Mouse (Mus musculus): ENCODE measurements around the gene Defb45. TPM values are rescaled to one million over a fixed set of nuclear protein-coding genes. Genes with fewer than 3 reads are reported as not detected.

Gene Defb45
- polyA plus RNA-seq, 1 experiment = not detected

GRCm38 (mm10) chr2:152580612-152581011 lies 18.6 kb downstream of the Defb45 start:
- Histone ChIP-seq H3K36me3 (ENCODE audit: control insufficient read depth, insufficient read depth) (no peaks in the 10 kb centered on the region), H3K79me2 (ENCODE audit: control insufficient read depth, insufficient read depth) (no peaks in the 10 kb centered on the region), H3ac (ENCODE audit: control insufficient read depth, insufficient read length, low read depth) (no peak overlapping the region), H3K4me3 (ENCODE audit: insufficient read depth, poor library complexity, severe bottlenecking) (no peak overlapping the region), H3K27me3 (ENCODE audit: control insufficient read depth, insufficient read depth, insufficient read length) (peaks cover 20% of the 10 kb centered on the region), H3K79me3 (ENCODE audit: low read depth) (no peaks in the 10 kb centered on the region)
- no peak for TF ChIP-seq MYOG (IDR thresholded peaks at IDR 0.05; ENCODE audit: control insufficient read depth, extremely low read depth, insufficient read length)
- TF ChIP-seq FOSL1 (IDR thresholded peaks at IDR 0.05; ENCODE audit: insufficient read depth, low read length, poor library complexity, severe bottlenecking) = no peak
- no peak for TF ChIP-seq CEBPB (IDR thresholded peaks at IDR 0.05; ENCODE audit: low read depth)
- TF ChIP-seq MYOD1 (IDR thresholded peaks at IDR 0.05; ENCODE audit: control insufficient read depth, insufficient read length, low read depth) = no peak
- TF ChIP-seq USF1 (IDR thresholded peaks at IDR 0.05; ENCODE audit: low read depth) = no peak
- TF ChIP-seq MAX (IDR thresholded peaks at IDR 0.05) = no peak
- TF ChIP-seq CTCF (IDR thresholded peaks at IDR 0.05; ENCODE audit: control insufficient read depth, insufficient read depth, insufficient read length) = no peak

- Histone ChIP-seq H3K4me3 (ENCODE audit: insufficient read depth, poor library complexity, severe bottlenecking) (no peak within 1 kb of the TSS), H3K79me2 (ENCODE audit: control insufficient read depth, insufficient read depth) (no peaks in the 10 kb centered on the region), H3K79me3 (ENCODE audit: low read depth) (no peaks in the 10 kb centered on the region), H3ac (ENCODE audit: control insufficient read depth, insufficient read length, low read depth) (no peak within 1 kb of the TSS), H3K36me3 (ENCODE audit: control insufficient read depth, insufficient read depth) (no peaks in the 10 kb centered on the region), H3K27me3 (ENCODE audit: control insufficient read depth, insufficient read depth, insufficient read length) (peaks cover 20% of the 10 kb centered on the region)
- TF ChIP-seq MYOG (IDR thresholded peaks at IDR 0.05; ENCODE audit: control insufficient read depth, extremely low read depth, insufficient read length) (no peak), CTCF (IDR thresholded peaks at IDR 0.05; ENCODE audit: control insufficient read depth, insufficient read depth, insufficient read length) (no peak), USF1 (IDR thresholded peaks at IDR 0.05; ENCODE audit: low read depth) (no peak), MAX (IDR thresholded peaks at IDR 0.05) (no peak), MYOD1 (IDR thresholded peaks at IDR 0.05; ENCODE audit: control insufficient read depth, insufficient read length, low read depth) (no peak), FOSL1 (IDR thresholded peaks at IDR 0.05; ENCODE audit: insufficient read depth, low read length, poor library complexity, severe bottlenecking) (no peak), CEBPB (IDR thresholded peaks at IDR 0.05; ENCODE audit: low read depth) (no peak)
Observed at GRCm38 (mm10) chr2:152580107-152580506, 19.1 kb downstream of the Defb45 start, which contains the start of gene Defb19. TSS of gene Defb19 (minus strand) at chr2:152580312.

- H3ac ChIP-seq (ENCODE audit: control insufficient read depth, insufficient read length, low read depth) = no peak overlapping the region
- no peak overlapping the region for H3K4me3 ChIP-seq (ENCODE audit: insufficient read depth, poor library complexity, severe bottlenecking)
- H3K27me3 ChIP-seq (ENCODE audit: control insufficient read depth, insufficient read depth, insufficient read length) = peaks cover 17% of the 10 kb centered on the region
- H3K79me2 ChIP-seq (ENCODE audit: control insufficient read depth, insufficient read depth) = no peaks in the 10 kb centered on the region
- no peaks in the 10 kb centered on the region for H3K36me3 ChIP-seq (ENCODE audit: control insufficient read depth, insufficient read depth)
- no peaks in the 10 kb centered on the region for H3K79me3 ChIP-seq (ENCODE audit: low read depth)
- no peak for TF ChIP-seq MAX (IDR thresholded peaks at IDR 0.05)
- TF ChIP-seq CEBPB (IDR thresholded peaks at IDR 0.05; ENCODE audit: low read depth) = no peak
- TF ChIP-seq USF1 (IDR thresholded peaks at IDR 0.05; ENCODE audit: low read depth) = no peak
- no peak for TF ChIP-seq FOSL1 (IDR thresholded peaks at IDR 0.05; ENCODE audit: insufficient read depth, low read length, poor library complexity, severe bottlenecking)
- no peak for TF ChIP-seq MYOD1 (IDR thresholded peaks at IDR 0.05; ENCODE audit: control insufficient read depth, insufficient read length, low read depth)
- no peak for TF ChIP-seq MYOG (IDR thresholded peaks at IDR 0.05; ENCODE audit: control insufficient read depth, extremely low read depth, insufficient read length)
- TF ChIP-seq CTCF (IDR thresholded peaks at IDR 0.05; ENCODE audit: control insufficient read depth, insufficient read depth, insufficient read length) = no peak
Observed at GRCm38 (mm10) chr2:152573484-152573883, 25.7 kb downstream of the Defb45 start.

GRCm38 (mm10) chr2:152572114-152572794 lies 26.9 kb downstream of the Defb45 start, which contains the start of gene Defb21:
TSS of gene Defb21 (plus strand) at chr2:152572744.
- H3K79me3 ChIP-seq (ENCODE audit: low read depth) = no peaks in the 10 kb centered on the region
- no peak for TF ChIP-seq FOSL1 (IDR thresholded peaks at IDR 0.05; ENCODE audit: insufficient read depth, low read length, poor library complexity, severe bottlenecking)
- no peak for TF ChIP-seq CTCF (IDR thresholded peaks at IDR 0.05; ENCODE audit: control insufficient read depth, insufficient read depth, insufficient read length)
- TF ChIP-seq CEBPB (IDR thresholded peaks at IDR 0.05; ENCODE audit: low read depth) = no peak
- TF ChIP-seq MYOG (IDR thresholded peaks at IDR 0.05; ENCODE audit: control insufficient read depth, extremely low read depth, insufficient read length) = no peak
- no peak for TF ChIP-seq USF1 (IDR thresholded peaks at IDR 0.05; ENCODE audit: low read depth)
- no peak for TF ChIP-seq MYOD1 (IDR thresholded peaks at IDR 0.05; ENCODE audit: control insufficient read depth, insufficient read length, low read depth)
- TF ChIP-seq MAX (IDR thresholded peaks at IDR 0.05) = no peak
- peaks cover 17% of the 10 kb centered on the region for H3K27me3 ChIP-seq (ENCODE audit: control insufficient read depth, insufficient read depth, insufficient read length)
- H3K36me3 ChIP-seq (ENCODE audit: control insufficient read depth, insufficient read depth) = no peaks in the 10 kb centered on the region
- no peak within 1 kb of the TSS for H3K4me3 ChIP-seq (ENCODE audit: insufficient read depth, poor library complexity, severe bottlenecking)
- no peaks in the 10 kb centered on the region for H3K79me2 ChIP-seq (ENCODE audit: control insufficient read depth, insufficient read depth)
- H3ac ChIP-seq (ENCODE audit: control insufficient read depth, insufficient read length, low read depth) = no peak within 1 kb of the TSS

GRCm38 (mm10) chr2:152570313-152570712 lies 28.9 kb downstream of the Defb45 start:
- no peak for TF ChIP-seq USF1 (IDR thresholded peaks at IDR 0.05; ENCODE audit: low read depth)
- TF ChIP-seq MYOD1 (IDR thresholded peaks at IDR 0.05; ENCODE audit: control insufficient read depth, insufficient read length, low read depth) = no peak
- no peak for TF ChIP-seq MYOG (IDR thresholded peaks at IDR 0.05; ENCODE audit: control insufficient read depth, extremely low read depth, insufficient read length)
- TF ChIP-seq CTCF (IDR thresholded peaks at IDR 0.05; ENCODE audit: control insufficient read depth, insufficient read depth, insufficient read length) = no peak
- TF ChIP-seq CEBPB (IDR thresholded peaks at IDR 0.05; ENCODE audit: low read depth) = no peak
- TF ChIP-seq FOSL1 (IDR thresholded peaks at IDR 0.05; ENCODE audit: insufficient read depth, low read length, poor library complexity, severe bottlenecking) = no peak
- TF ChIP-seq MAX (IDR thresholded peaks at IDR 0.05) = no peak
- peaks cover 13% of the 10 kb centered on the region for H3K27me3 ChIP-seq (ENCODE audit: control insufficient read depth, insufficient read depth, insufficient read length)
- H3K79me2 ChIP-seq (ENCODE audit: control insufficient read depth, insufficient read depth) = no peaks in the 10 kb centered on the region
- H3K4me3 ChIP-seq (ENCODE audit: insufficient read depth, poor library complexity, severe bottlenecking) = no peak overlapping the region
- H3K79me3 ChIP-seq (ENCODE audit: low read depth) = no peaks in the 10 kb centered on the region
- H3K36me3 ChIP-seq (ENCODE audit: control insufficient read depth, insufficient read depth) = no peaks in the 10 kb centered on the region
- no peak overlapping the region for H3ac ChIP-seq (ENCODE audit: control insufficient read depth, insufficient read length, low read depth)

Measured in C2C12 (cell line).